ENCODE assay signal across 13 mouse cellular contexts in the genomic region with DNA sequence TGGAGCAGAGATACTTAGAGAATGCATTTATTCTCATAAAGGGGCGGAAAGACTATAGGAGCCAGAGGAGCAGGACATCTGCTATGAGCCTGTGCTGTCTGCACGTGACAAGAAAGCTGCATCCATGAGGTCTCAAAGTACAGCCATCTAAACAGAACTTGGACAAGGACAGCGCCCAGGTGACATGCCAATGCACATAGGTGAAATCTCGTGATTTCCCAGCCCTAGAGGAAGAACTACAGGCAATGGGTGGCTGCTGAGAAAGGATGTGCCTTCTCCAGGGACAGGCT.
"Had no signal": no experiment of that assay in that cellular context is flagged by ENCODE, and none has a peak within 500 bp of the region (broad histone marks: within the 10 kb centered on the region; RNA-seq: fewer than 3 reads in every experiment).

No protein-coding gene starts in this region.

- H3K9me3 ChIP-seq: limb, embryonic 15.5 days; liver, embryonic 13.5 days; midbrain, embryonic 10.5 days; neural tube, embryonic 15.5 days had no signal

- H3K9ac ChIP-seq: limb, embryonic 15.5 days; liver, embryonic 13.5 days; neural tube, embryonic 15.5 days had no signal

- H3K4me3 ChIP-seq: limb, embryonic 15.5 days; liver, embryonic 13.5 days; midbrain, embryonic 10.5 days; myocyte; neural tube, embryonic 15.5 days had no signal

- H3K27me3 ChIP-seq: limb, embryonic 15.5 days; liver, embryonic 13.5 days; neural tube, embryonic 15.5 days had no signal

- DNase-seq: kidney, adult 8-10 months; kidney, postnatal 36 days; layer of hippocampus, adult 9-11 months; layer of hippocampus, postnatal 36 days; liver, embryonic 13.5 days; lung, adult 18-20 months; midbrain, embryonic 14.5 days; right cerebral cortex, adult 18-20 months had no signal

- ATAC-seq: intestine, embryonic 16.5 days had no signal

- H3K27ac ChIP-seq: limb, embryonic 15.5 days; liver, embryonic 13.5 days; midbrain, embryonic 10.5 days; neural tube, embryonic 15.5 days had no signal

- H3K4me2 ChIP-seq: limb, embryonic 15.5 days; liver, embryonic 13.5 days; neural tube, embryonic 15.5 days had no signal

- H3K4me1 ChIP-seq: limb, embryonic 15.5 days; liver, embryonic 13.5 days; midbrain, embryonic 10.5 days; neural tube, embryonic 15.5 days had no signal

- H3K36me3 ChIP-seq: limb, embryonic 15.5 days; liver, embryonic 13.5 days; midbrain, embryonic 10.5 days; neural tube, embryonic 15.5 days had no signal
